Mouse (Mus musculus): Measurements from ENCODE around the gene Zfp36l2. TPM values are rescaled to one million over a fixed set of nuclear protein-coding genes. Genes with fewer than 3 reads are reported as not detected.

The Zfp36l2 gene
- total and polyA plus RNA-seq, 3 experiments = 8.9 to 24.2 (median 9.0) TPM

- peak overlapping the region; percentile 81 for H3K27ac ChIP-seq (ENCODE audit: insufficient read depth, low read depth)
- in situ Hi-C loops (cut with MboI; ENCODE audit: low pct_ligation_motif_present, low pct_unique_long_range_greater_than_20kb, low sequenced_read_pairs) = loop anchor here (5.0 kb wide), 1 partner anchor 59 kb away; no protein-coding TSS in a partner anchor
- peaks cover 0 to 18% of the 10 kb centered on the region in 2 experiments for H3K36me3 ChIP-seq (replicated peaks in 1 of 2; ENCODE audit: control insufficient read depth in 1 of 2, insufficient read depth in 1 of 2, low read length in 1 of 2)
- peak overlapping the region; percentile 60 to 77 (median 62) for H3K4me3 ChIP-seq (replicated peaks in 1 of 3; ENCODE audit: low read depth in 2 of 3, low read length in 2 of 3, poor library complexity in 1 of 3)
- peaks cover 0 to 38% of the 10 kb centered on the region in 2 experiments; a peak in 2 of 4 replicates for H3K4me1 ChIP-seq (ENCODE audit: control insufficient read depth in 1 of 2, insufficient read depth in 2 of 2)
- TF ChIP-seq NRF1 (IDR thresholded peaks at IDR 0.05; ENCODE audit: low read depth, low read length) (peak; percentile 85), SMC3 (IDR thresholded peaks at IDR 0.05; ENCODE audit: low read depth, low read length) (peak; percentile 14; the same call in 1 of the 2 replicates), RAD21 (IDR thresholded peaks at IDR 0.05; ENCODE audit: low read depth, low read length) (no peak; the same call in 1 of the 2 replicates), UBTF (IDR thresholded peaks at IDR 0.05; ENCODE audit: low read depth, low read length) (no peak), USF2 (conservative IDR thresholded peaks at IDR 0.05; ENCODE audit: low read depth, low read length) (no peak), IRF4 (IDR thresholded peaks at IDR 0.05; ENCODE audit: low read depth, low read length) (peak; percentile 45; the same call in 1 of the 2 replicates), MAX (IDR thresholded peaks at IDR 0.05; ENCODE audit: low read length) (no peak), JUN (IDR thresholded peaks at IDR 0.05; ENCODE audit: insufficient read depth, low read depth, low read length) (no peak), ZMIZ1 (IDR thresholded peaks at IDR 0.05; ENCODE audit: low read depth, low read length) (no peak; the same call in 1 of the 2 replicates), GABPA (IDR thresholded peaks at IDR 0.05; ENCODE audit: insufficient replicate concordance, low read depth, low read length) (no peak), CTCF (conservative IDR thresholded peaks at IDR 0.05 in 1 of 2, IDR thresholded peaks at IDR 0.05 in 1 of 2; ENCODE audit: low read depth in 2 of 2, low read length in 2 of 2) (no peak; a peak in 1 of 4 replicates), POLR2A (IDR thresholded peaks at IDR 0.05; ENCODE audit: low read depth, low read length) (peak; percentile 57), BHLHE40 (IDR thresholded peaks at IDR 0.05; ENCODE audit: low read depth, low read length) (peak; percentile 77), MAFK (IDR thresholded peaks at IDR 0.05; ENCODE audit: insufficient replicate concordance, low read length) (no peak), MYC (IDR thresholded peaks at IDR 0.05; ENCODE audit: low read depth, low read length) (no peak), TBP (conservative IDR thresholded peaks at IDR 0.05; ENCODE audit: low read depth, low read length) (peak; percentile 68), CHD1 (IDR thresholded peaks at IDR 0.05; ENCODE audit: low read depth, low read length) (no peak; the same call in 1 of the 2 replicates), SIN3A (IDR thresholded peaks at IDR 0.05; ENCODE audit: low read length) (peak; percentile 20), PAX5 (IDR thresholded peaks at IDR 0.05; ENCODE audit: low read length) (no peak), MEF2A (IDR thresholded peaks at IDR 0.05; ENCODE audit: borderline replicate concordance, low read depth, low read length) (no peak), ZNF384 (IDR thresholded peaks at IDR 0.05; ENCODE audit: low read depth, low read length) (no peak), E2F4 (IDR thresholded peaks at IDR 0.05; ENCODE audit: insufficient replicate concordance, low read depth, low read length) (no peak), MAZ (IDR thresholded peaks at IDR 0.05; ENCODE audit: low read depth, low read length) (0 out of 2 replicates have a peak, but pooled peaks have one; percentile 42), ZKSCAN1 (IDR thresholded peaks at IDR 0.05; ENCODE audit: borderline replicate concordance, low read depth, low read length) (no peak), NELFE (IDR thresholded peaks at IDR 0.05; ENCODE audit: low read depth, low read length) (no peak; the same call in 1 of the 2 replicates), HCFC1 (IDR thresholded peaks at IDR 0.05; ENCODE audit: low read depth, low read length) (peak; percentile 31; the same call in 1 of the 2 replicates), USF1 (IDR thresholded peaks at IDR 0.05; ENCODE audit: low read depth, low read length) (no peak), ELF1 (IDR thresholded peaks at IDR 0.05; ENCODE audit: low read depth, low read length) (peak; percentile 90), JUND (conservative IDR thresholded peaks at IDR 0.05; ENCODE audit: low read depth, low read length) (no peak), KAT2A (IDR thresholded peaks at IDR 0.05; ENCODE audit: insufficient replicate concordance, low read length) (no peak), ETS1 (conservative IDR thresholded peaks at IDR 0.05; ENCODE audit: low read depth, low read length) (peak; percentile 56), ZC3H11A (IDR thresholded peaks at IDR 0.05; ENCODE audit: low read depth, low read length) (no peak), EP300 (IDR thresholded peaks at IDR 0.05; ENCODE audit: low read length) (no peak), RCOR1 (conservative IDR thresholded peaks at IDR 0.05; ENCODE audit: low read depth, low read length) (no peak), TCF12 (IDR thresholded peaks at IDR 0.05; ENCODE audit: low read depth, low read length) (peak; percentile 57), CHD2 (IDR thresholded peaks at IDR 0.05; ENCODE audit: low read length) (no peak), MXI1 (IDR thresholded peaks at IDR 0.05; ENCODE audit: low read depth, low read length) (peak; percentile 45), POLR2AphosphoS2 (IDR thresholded peaks at IDR 0.05; ENCODE audit: low read depth, low read length) (no peak)
- H3K9me3 ChIP-seq (replicated peaks; ENCODE audit: low read length) = peaks cover 10% of the 10 kb centered on the region
- peaks cover 17% of the 10 kb centered on the region for H3K79me2 ChIP-seq (replicated peaks; ENCODE audit: control insufficient read depth, extremely low read depth, insufficient read depth, poor library complexity, severe bottlenecking)
- H3K27me3 ChIP-seq (replicated peaks) = no peaks in the 10 kb centered on the region
- peak; percentile 77 for DNase-seq (ENCODE audit: extremely low read depth)
- dilution Hi-C loops (cut with MboI; ENCODE audit: extremely low pct_ligation_motif_present, extremely low pct_unique_long_range_greater_than_20kb, low sequenced_read_pairs) = no loop called here
- peak overlapping the region; percentile 96 for H3K4me2 ChIP-seq (ENCODE audit: insufficient read depth, low read depth, poor library complexity, severe bottlenecking)
- H3K9ac ChIP-seq (ENCODE audit: insufficient read depth, low read depth) = peak overlapping the region; percentile 60
Measured at GRCm38 (mm10) chr17:84181502-84182310, 6.0 kb downstream of the Zfp36l2 start.
